Mouse (Mus musculus) E14TG2a.4 (cell line): ENCODE results near the gene Rpl26.

Experiments
- CTCF ChIP-seq: conservative IDR thresholded peaks from 2 replicates; pipeline ENCODE4 v1.5.1; 2014; ENCODE audit warnings: low read length
- NANOG ChIP-seq: IDR thresholded peaks from 2 replicates; pipeline ENCODE4 v1.6.1; 2014; ENCODE audit warnings: borderline replicate concordance, low read length, mixed read lengths
- POU5F1 ChIP-seq: IDR thresholded peaks from 2 replicates; pipeline ENCODE4 v1.6.1; 2014; ENCODE audit warnings: low read length, borderline replicate concordance

DNA sequence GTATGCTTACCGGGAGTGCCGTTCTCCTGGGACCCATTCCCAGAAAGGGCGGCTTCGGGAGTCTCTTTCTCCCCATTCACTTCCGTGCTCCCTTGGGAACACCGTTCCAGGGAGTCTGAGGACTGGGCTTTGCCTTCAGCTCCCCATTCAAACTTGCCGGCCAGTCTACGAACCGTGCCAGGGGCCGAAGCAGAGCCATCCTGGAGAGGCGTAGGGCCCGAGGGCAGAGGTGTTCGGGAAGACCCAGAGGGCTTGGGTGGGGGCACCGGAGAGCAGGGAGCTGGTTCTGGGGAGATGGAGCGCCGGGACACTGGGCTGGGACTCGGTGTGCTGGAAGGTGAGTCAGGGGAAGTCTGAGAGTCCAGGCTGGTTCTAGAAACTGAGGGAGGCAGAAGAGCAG, 53.0 kb downstream of the Rpl26 start:
- TF ChIP-seq CTCF (no peak), NANOG (0 out of 2 replicates have a peak, but pooled peaks have one; percentile 8), POU5F1 (no peak)
